Mouse (Mus musculus) yolk sac, embryonic 10.5 days (tissue): ENCODE data around the gene Oas1f.
"Not testable (repeated sequence)": the region's sequence is repeated elsewhere in the genome, so short reads cannot be mapped to it uniquely, and the experiment has no call there.

Experiments
- DNase-seq: peaks from one replicate; pipeline ENCODE4 v3.0.0-alpha.2; 2017; ENCODE audit warnings: low spot score

Oas1f gene

DNA sequence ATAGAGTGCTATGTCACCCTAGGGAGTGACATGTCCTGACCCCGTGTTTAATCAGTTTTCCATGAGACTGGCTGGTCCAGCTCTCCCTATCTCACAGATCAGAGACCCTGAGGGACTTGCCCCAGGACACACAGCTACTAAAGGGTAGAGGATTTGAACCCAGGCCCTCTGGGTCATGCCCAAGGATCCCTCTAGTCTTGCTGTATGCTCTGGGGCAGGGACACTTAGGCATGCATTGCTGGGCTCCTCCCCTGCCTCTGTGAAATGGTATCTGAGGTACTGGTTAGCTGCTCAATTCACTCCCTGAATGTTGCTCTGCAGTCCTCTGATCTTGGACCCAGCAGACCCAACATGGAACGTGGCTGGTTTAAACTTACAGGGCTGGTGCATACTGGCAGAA lies 24.3 kb downstream of the Oas1f start:
- DNase-seq: no peak

DNA sequence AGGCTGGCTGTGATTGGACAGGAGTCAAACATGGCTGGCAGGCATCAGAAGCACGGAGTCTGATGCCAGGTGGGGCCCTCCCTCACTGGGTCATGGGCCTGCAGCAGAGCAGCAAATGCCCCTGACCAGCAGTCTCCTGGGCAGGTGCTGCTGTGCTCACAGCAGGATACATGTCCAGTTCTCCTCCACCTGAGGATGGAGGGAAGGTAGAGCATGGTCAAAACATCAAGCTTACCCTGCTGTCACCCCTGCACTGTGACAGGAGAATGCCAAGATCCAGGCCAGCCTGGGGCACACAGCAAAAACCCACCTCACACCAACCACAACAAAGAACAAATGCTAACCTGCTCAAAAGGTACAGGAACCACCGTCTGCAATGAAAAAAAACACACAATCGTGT lies 29.7 kb downstream of the Oas1f start:
- DNase-seq: not testable (repeated sequence)

DNA sequence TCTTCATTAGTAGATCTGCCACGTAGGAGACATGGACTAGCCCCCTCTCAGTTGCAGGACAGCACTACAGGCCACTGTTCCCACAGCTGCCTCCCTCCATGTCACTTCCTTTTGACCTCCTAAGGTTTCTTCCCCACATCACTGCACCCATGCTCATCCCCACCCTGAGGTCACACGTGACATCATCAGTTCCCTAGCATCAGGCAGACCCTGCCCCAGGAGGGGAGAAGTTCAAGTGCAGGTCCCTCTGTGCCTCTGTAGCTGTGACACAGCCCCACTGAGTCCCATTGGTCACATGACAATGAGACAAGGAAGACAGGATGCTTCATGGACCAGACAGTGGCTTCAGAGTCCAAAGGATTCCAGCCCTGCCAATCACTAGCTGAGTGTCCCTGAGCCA lies 30.2 kb downstream of the Oas1f start:
- not testable (repeated sequence) for DNase-seq

DNA sequence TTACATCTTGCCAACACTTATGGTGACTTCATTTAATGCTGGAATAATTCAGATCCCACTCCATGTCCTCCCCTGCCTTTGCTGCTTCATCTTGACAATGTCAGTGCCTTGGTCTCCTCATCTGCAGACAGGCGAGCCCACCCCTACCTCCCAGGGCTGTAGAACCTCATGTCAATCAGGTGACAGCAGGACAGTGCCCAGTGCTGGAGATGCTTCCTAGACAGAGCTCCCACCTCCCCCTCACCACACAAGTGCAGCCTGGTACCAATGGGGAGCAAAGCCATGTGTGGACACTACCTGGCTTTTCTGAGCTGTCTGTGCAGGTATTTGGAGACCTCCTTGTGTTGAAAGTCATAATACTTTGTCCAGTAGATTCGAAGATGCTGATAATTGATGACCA lies 31.6 kb downstream of the Oas1f start:
- DNase-seq: not testable (repeated sequence)

DNA sequence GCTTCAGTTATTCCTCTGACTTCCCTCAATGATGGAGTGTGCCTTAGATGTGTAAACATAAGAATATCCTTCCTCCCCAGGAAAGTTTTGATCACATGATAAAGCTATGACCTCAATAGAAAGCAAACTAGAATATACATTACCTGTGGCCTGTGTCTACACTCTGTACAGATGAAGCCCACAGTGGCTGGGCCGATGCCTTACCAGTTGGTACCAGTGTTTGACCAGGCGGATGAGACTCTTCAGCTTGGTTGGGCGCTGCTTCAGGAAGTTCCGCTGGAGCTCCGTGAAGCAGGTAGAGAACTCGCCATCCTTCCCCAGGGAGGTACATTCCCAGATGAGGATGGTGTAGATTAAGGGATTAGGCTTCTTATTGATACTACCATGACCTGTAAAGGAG lies 34.5 kb downstream of the Oas1f start:
- DNase-seq: not testable (repeated sequence)

DNA sequence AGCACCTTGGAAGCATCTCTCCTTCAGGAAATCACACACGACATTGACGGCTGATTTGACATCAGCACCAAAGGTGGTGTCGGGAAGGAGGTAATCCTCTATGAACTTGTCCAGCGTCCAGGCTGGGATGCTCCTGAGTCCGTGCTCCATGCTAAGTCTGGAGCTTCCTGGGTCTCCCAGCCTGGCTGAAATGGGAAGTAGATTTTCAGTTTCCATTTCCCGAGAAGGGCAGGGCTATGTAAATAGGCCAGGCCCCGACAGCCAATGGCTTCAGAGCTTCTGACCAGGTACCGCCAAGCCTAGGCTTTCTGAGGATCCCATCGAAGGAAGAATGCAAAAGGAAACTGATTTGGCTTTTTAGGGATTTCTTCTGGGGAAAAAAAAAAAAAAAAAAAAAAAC lies 40.2 kb downstream of the Oas1f start, which contains the start of gene Oas1g:
TSS of gene Oas1g (minus strand) at position 201 of the 400 bp plus-strand sequence.
- DNase-seq: not testable (repeated sequence)

DNA sequence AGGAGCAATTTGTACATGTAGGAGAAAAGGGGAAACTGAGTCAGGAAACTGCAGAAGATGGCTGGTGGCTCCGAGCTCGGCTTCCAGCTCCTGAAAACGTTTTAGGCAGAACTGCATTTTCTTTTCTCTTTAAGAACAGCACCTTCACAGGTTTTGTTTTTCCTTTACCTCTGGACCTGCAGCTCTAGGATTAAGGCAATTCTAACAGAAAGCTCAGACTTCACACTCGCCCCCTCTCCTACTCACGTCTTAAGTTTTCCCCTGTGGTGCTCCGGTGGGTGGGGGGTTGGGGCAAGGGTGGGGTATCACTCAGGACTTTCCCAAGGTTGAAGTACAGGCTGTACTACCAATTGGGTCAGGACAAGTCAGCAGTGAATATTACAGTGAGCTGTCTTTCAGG lies 40.7 kb downstream of the Oas1f start:
- no peak for DNase-seq

DNA sequence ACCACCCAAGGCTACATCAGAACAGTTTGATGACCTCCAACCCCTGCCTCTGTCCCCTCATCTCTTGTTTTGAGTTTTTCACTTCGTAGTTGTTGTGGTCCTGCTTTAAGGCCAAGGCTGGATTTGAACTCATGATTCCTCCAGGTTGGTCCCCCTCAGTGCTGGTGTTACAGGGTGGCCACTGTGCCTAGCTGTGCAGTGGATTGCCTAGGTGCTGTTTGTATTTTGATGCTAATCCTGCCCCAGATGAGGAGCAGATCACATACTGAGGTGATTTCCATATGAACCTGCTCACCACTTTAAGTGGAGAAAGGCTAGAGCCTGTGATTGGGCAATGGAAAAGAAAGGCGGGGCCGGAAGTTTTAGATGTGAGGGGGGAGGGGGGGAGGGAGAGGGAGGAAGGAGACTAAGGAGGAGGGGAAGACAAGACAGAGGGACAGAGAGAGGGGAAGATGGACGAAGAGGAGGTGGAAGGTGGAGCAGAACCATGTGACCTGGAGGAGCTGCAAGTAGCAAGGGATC lies 41.2 kb downstream of the Oas1f start:
- DNase-seq: not testable (repeated sequence)

DNA sequence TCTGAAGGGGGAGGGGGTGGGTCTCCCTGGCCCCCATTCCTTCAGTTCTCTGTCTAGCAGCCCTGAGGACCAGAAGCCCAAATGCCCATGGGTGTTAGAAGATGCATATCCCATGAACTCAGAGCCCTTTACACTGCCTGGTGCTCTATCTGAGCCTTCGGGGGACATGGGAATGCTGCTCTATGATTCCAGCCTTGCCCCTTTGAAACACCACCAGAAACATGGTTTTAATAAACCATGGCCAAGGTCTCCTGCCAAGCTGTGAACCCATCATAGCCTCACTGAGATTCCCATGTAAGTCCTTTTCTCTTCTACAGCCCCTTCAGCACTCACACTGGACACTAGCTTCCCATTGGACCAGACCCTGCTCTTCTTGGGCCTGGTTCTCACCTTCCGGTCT lies 42.9 kb downstream of the Oas1f start:
- no peak for DNase-seq

DNA sequence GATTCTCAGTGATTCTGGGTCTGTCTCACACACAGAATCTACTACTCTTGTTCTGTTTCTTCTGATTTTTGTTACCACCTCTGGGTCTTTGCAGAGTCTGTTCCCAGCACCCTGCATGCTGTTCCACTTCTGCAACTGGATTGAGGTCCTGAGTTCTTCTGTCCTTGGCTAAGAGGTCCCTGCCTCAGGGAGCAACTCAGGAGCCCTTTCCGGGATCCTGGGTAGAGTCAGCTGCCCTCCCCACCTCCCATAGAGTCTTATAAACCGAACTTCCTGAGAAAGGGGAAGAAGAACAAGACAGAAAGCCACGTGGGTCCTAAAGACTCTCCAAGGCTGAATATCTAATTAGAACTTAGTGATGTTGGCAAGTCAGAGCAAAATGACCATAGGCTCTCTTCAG lies 43.8 kb downstream of the Oas1f start:
- no peak for DNase-seq

DNA sequence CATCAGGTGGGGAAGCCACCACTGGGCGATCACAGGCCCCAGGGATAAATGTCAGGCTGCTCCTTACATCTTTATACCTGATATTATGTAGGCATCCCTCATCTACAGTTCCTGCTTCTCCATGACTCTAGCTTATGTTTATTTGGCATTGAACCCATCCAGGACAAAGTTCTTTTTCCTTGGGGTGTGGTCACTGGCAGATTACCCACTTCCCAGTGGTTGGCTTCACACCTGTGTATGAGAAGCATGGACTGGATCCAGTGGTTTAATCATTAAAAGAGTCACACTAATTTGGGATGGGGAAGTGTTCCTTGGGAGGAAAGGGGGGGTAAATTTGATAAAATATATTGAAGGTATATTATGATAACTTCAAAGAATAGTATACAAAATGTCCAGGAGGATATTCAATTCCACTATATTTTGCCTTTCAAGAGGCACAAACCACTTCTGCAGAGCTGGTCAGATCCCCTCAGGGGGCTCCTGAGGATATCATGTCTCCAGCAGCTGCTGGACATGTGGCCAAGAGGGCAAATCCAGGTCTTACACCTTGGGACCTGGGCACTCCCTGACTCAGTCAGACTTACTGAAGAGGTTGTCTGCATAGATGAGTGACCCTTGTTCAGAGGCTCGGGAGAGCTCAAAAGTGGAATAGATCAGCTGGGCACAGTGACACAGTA lies 44.5 kb downstream of the Oas1f start:
- not testable (repeated sequence) for DNase-seq

DNA sequence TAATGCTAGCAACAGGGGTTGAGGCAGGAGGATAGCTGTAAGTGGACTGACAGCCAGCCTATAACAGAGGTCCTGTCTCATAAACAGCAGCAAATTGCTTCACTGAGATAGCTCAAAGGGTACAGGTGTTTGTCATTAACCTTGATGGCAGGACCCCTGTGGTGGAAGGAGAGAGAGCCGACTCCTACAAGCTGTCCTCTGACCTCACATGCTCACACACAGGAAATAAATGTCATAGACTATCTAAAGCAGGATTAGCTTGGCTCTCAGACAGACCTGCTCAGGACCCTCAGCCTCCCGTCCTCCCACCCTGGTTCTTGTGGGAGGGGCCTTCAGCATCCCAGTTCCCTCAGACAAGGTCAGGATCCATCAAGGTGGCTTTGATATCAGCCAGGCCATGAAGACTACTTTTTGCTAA lies 45.1 kb downstream of the Oas1f start:
- DNase-seq: no peak

DNA sequence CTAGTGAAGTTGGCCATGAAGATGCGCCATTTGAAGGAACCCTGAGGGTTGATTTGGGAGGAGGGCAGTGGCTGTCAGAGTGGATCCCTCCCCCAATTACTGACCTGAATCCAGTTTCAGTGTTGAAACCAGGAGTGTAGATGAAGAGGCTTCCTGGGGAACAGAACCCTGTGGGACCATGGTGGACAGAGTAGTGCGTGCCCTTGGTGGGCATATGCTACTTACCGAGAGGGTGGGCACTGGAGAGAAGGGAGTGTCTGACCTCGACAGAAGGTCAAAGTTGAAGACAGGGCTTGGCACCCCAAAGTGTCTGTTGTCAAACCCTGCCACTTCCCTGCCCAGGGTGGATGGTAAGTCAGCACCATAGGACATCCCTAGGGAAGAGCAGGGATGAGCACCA lies 46.7 kb downstream of the Oas1f start:
- DNase-seq: not testable (repeated sequence)

DNA sequence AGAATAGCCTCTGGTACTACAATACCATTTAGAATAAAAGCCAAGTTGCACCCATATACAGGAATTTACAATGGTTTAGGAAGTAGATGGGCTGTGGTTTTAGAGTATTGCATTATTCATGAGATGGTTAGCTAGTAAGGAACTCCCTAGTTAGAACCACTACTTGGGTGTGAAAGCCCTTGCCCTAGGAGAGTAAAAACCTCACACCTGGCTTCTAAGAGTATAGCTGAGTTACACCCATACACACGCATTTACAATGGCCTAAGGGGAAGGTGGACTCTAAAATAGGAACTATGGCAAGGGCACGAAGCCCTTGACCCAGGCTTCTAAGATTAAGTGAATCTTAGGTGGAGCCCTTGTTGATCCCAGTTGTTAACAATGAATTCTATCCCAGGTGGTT lies 47.5 kb downstream of the Oas1f start:
- not testable (repeated sequence) for DNase-seq

DNA sequence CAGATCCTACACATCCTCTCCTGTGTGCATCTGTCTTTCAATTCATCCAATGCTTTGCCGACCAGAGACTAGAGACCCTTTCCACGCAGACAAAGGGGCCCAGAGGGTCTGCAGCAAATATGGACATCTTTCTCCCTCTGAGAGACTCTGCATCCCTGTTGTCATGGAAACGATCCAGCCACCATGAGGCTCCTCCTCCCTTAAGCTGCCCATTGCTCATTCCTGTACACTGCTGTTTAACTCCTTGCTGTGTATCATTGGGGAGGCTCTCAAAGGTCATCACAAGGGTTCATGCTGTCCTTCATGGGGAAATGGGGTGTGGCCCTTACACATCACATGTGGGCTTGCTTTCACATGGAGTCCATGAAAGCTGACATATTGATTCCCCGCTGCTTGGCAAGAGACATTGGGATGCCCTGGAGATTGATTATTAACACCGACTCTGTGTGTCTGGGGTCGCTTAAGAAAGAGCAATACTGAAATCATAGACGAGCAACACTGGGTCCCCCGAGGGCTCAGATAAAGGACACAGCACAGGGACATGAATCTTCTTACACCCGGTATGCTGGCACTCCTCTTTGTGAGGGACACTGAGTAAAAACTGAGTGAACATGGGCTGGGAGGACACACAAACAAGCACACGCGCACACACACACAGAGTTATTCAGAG lies 48.2 kb downstream of the Oas1f start:
- no peak for DNase-seq

DNA sequence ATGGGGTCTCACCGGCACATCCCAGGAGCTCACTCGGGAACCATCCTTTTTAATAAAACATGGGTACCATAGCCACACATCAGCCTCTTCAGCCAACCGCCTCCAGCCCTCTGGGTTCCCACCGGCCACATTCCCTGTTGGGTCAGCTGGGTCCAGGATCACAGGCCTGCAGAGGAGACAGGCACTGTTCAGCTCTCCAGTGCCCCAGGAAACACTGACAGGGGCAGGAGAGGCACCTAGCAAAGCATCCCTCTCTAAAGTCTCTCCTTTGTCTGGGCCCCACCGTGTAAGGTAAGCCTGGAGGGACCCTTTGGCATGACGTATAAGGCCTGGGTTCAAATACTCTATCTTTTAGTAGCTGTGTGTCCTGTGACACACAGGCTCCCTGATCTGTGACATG lies 51.1 kb downstream of the Oas1f start:
- DNase-seq: no peak

DNA sequence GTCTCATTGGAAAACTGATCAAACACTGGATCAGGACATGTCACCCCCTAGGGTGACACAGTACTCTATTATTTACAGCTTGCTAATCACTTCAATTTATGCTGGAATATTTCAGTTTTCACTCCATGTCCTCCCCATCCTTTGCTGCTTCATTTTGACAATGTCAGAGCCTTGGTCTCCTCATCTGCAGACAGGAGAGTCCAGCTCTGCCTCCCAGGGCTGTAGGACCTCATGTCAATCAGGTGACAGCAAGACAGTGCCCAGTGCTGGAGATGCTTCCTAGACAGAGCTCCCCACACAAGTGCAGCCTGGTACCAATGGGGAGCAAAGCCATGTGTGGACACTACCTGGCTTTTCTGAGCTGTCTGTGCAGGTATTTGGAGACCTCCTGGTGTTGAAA lies 51.6 kb downstream of the Oas1f start:
- no peak for DNase-seq

DNA sequence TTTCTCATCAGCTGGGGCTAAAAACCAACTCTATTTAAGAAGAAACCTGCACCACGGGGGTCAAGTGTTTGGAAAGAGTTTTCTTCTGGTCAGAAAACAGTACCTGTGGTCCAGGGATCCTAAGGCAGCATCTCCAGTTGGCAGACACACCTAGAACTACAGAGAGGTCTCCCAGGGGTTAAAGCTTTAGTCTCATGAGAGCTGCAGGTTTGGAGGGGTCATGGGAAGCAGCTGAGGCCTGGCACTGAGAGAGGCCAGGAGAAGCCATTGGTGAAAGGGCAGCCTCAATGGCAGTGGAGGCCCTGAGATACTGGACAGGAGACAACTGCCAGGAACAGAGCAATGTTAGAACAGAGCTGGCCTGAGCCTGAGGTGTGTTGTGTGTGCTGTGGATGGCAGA lies 53.5 kb downstream of the Oas1f start:
- DNase-seq: no peak

DNA sequence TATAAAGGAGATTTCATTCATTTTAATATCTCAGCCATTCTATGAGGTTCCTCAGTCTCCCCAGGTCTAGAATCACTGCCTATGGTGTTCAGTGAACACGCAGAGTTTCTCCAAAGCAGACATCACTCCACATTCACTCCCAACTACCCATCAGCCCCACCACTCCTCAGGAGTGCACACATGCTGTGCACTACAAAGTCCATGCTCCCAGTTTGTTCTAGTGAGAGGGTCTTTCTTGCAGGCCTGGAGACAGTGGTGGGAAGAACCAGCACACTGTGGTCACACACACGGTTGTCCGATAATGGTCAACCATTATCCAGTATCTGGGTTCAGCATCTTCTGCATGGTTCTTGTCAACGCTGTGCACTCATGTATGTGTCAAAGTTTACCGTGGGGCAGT lies 54.9 kb downstream of the Oas1f start:
- DNase-seq: no peak

DNA sequence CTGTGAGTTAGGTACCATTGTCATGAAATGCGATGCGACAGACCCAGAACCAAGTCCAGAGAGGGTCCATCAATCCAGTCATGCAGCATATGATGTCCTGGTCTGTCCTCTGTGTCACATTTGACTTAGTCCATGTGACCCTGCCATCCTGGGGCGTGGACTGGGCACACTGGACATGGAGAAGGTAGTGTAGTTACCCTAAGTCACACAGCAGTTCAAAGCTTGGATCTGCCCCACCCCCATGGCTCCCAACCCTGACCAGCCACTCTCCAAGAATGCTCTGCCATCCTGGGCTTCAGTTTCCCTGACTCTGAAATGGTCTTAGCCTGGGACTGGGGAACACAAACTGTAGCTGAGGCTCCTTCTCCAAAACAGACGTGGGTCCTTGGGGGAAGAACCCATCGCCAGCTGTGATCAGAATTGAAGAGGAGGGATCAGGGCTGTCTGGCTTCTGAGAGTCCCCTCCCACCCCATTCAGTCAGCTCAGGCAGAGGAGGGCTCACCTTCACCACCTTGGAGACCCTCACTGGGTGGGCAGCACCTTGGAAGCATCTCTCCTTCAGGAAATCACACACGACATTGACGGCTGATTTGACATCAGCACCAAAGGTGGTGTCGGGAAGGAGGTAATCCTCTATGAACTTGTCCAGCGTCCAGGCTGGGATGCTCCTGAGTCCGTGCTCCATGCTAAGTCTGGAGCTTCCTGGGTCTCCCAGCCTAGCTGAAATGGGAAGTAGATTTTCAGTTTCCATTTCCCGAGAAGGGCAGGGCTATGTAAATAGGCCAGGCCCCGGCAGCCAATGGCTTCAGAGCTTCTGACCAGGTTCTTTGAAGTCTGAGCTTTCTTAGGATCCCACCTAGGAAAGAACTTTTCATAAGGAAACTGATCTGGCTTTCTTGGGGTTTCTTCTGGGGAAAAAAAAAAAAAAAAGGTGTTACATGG lies 59.9 kb downstream of the Oas1f start, which contains the start of gene Oas1a:
TSS of gene Oas1a (minus strand) at position 731 of the 943 bp plus-strand sequence.
- not testable (repeated sequence) for DNase-seq
